Mouse (Mus musculus) hindbrain, postnatal 0 days (tissue): Measurements from ENCODE around the gene Dlg2. TPM values are rescaled to one million over a fixed set of nuclear protein-coding genes. Genes with fewer than 3 reads are reported as not detected.

Experiments used
- ATAC-seq: fragments of 200-750 bp; cut with Nextera tagmentation; 2 replicates; pipeline ENCODE4 v1.8.0; 2017; ENCODE audit warnings: mild to moderate bottlenecking, moderate TSS enrichment, moderate library complexity
- DNase-seq: peaks from one replicate; pipeline ENCODE4 v3.0.0-alpha.2; 2015; ENCODE audit warnings: low spot score
- H3K27ac ChIP-seq: fragments of 300-500 bp; sonication (generic); 2 replicates; pipeline ENCODE4 v1.5.1; 2014; ENCODE audit warnings: mild to moderate bottlenecking
- H3K27me3 ChIP-seq: fragments of 300-500 bp; sonication (generic); 2 replicates; pipeline ENCODE4 v1.6.1; 2014; ENCODE audit warnings: low read length, mixed read lengths; ENCODE audit not compliant: insufficient read depth
- H3K36me3 ChIP-seq: fragments of 300-500 bp; sonication (generic); 2 replicates; pipeline ENCODE4 v1.6.1; 2014; ENCODE audit warnings: low read length, mixed read lengths; ENCODE audit not compliant: insufficient read depth
- H3K4me1 ChIP-seq: fragments of 300-500 bp; sonication (generic); 2 replicates; pipeline ENCODE4 v1.6.1; 2014; ENCODE audit warnings: antibody characterized with exemption, low read length, mixed read lengths; ENCODE audit not compliant: insufficient read depth
- H3K4me2 ChIP-seq: fragments of 300-500 bp; sonication (generic); 2 replicates; pipeline ENCODE4 v1.6.1; 2014; ENCODE audit warnings: low read depth, mild to moderate bottlenecking, low read length, moderate library complexity, mixed read lengths
- H3K4me3 ChIP-seq: fragments of 300-500 bp; sonication (generic); 2 replicates; pipeline ENCODE4 v1.5.1; 2014; ENCODE audit warnings: low read length
- H3K9ac ChIP-seq: fragments of 300-500 bp; sonication (generic); replicated peaks from 2 replicates; pipeline ENCODE4 v1.6.1; 2014; ENCODE audit warnings: mild to moderate bottlenecking, low read length, moderate library complexity, mixed read lengths
- H3K9me3 ChIP-seq: fragments of 300-500 bp; sonication (generic); 2 replicates; pipeline ENCODE4 v1.6.1; 2016; ENCODE audit warnings: low read length, mixed read lengths
- CTCF ChIP-seq: IDR thresholded peaks from 2 replicates; pipeline ENCODE4 v1.5.1; 2016; ENCODE audit warnings: antibody characterized with exemption, control low read depth, low read depth
- WGBS: fragments of 180-500 bp; shearing (Covaris S2); extraction: QIAGEN DNeasy Blood & Tissue Kit; methylation state at CpG from one replicate; pipeline ENCODE4 v1.1.7; 2014; 5-methylcytosine and 5-hydroxymethylcytosine counted together
- polyA plus RNA-seq: library from polyadenylated mRNA; unstranded; fragments of >200 nt; fragmentation: Nextera tagmentation; extraction: Ambion mirVana; gene quantifications from 2 replicates; pipeline ENCODE4 v1.2.1, GENCODE M21; 2015
- total RNA-seq: library from RNA; depleted of rRNA; stranded (reverse); fragments of >200 nt; gene quantifications from 2 replicates; pipeline ENCODE4 v1.2.3, GENCODE M21; 2014

Dlg2 gene
- total and polyA plus RNA-seq, 2 experiments from 2014 or later: 20.4 to 113 TPM

DNA sequence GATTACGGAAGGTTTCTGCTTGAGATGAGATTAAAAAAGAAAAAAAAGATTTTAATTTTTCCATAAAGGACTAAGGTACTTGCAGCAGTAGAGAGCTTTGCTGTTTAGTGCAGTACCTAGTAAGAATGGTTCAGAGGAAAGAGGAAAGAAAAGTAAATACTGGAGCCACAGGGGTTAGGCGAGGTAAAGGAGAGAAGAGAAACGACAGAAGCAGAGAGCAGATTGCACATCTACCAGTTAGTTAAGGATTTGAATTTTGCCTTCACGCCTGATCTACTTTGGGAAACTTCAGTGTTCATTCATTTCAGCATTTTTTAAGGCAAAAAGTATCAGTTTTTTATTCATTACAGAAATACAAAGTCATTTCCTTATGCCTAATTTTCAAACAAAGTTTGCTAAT lies 655.7 kb downstream of the Dlg2 start:
- no peak overlapping the region for H3K4me2 ChIP-seq
- ATAC-seq (no peak), DNase-seq (no peak)
- no peaks in the 10 kb centered on the region for H3K9me3 ChIP-seq
- no peak overlapping the region for H3K9ac ChIP-seq
- no peak overlapping the region for H3K4me3 ChIP-seq
- H3K36me3 ChIP-seq: no peaks in the 10 kb centered on the region
- 73% methylated on average over 4 of the region's 4 CpGs for WGBS
- no peak overlapping the region for H3K27ac ChIP-seq
- no peaks in the 10 kb centered on the region for H3K4me1 ChIP-seq
- H3K27me3 ChIP-seq: no peaks in the 10 kb centered on the region
- TF ChIP-seq CTCF: no peak

DNA sequence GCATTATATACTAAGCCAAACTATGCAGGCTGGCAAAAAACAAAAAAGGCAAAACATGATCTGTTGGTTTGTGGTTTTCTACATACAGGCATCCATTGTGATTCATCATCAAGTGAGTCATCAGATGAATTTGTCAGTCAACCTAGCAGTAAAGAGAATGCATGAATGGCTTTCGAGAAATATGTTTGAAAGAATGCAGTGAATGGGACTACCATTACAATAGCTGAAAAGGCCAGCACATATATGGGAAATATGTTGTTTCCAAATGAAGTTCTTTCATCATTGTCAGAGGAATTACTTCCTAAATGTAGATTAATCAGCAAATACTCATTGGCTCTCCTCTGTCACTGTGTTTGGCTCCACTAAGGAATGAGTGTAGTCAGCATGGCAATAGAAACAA lies 677.6 kb downstream of the Dlg2 start:
- no peak overlapping the region for H3K9ac ChIP-seq
- H3K9me3 ChIP-seq: no peaks in the 10 kb centered on the region
- no peak for ATAC-seq
- H3K4me1 ChIP-seq: no peaks in the 10 kb centered on the region
- 76% methylated on average over 1 of the region's 1 CpGs for WGBS
- H3K27me3 ChIP-seq: no peaks in the 10 kb centered on the region
- H3K27ac ChIP-seq: no peak overlapping the region
- H3K36me3 ChIP-seq: no peaks in the 10 kb centered on the region
- no peak for DNase-seq
- H3K4me2 ChIP-seq: no peak overlapping the region
- TF ChIP-seq CTCF: no peak
- no peak overlapping the region for H3K4me3 ChIP-seq

DNA sequence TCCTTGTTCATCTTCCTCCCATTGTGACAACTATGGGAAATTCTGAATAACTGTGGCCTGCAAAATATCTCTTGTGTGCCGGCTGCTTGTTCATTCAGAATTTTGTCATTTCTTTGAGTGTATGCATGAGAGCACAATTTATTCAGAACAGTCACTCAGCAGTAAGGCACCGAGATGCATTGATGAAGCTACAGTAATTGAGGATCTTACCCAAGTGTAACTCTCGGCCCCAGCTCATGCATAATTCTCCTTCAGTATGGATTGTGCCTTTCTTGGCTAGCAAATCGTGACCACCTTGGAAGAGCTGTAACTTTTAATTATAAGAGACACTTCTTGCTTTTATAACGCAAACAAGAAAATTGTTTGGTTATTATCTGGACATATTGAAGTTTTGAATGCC lies 682.7 kb downstream of the Dlg2 start:
- Histone ChIP-seq H3K9me3 (no peaks in the 10 kb centered on the region), H3K4me1 (no peaks in the 10 kb centered on the region), H3K27me3 (no peaks in the 10 kb centered on the region), H3K4me2 (no peak overlapping the region), H3K27ac (no peak overlapping the region), H3K9ac (no peak overlapping the region), H3K4me3 (no peak overlapping the region), H3K36me3 (no peaks in the 10 kb centered on the region)
- TF ChIP-seq CTCF: no peak
- no peak for ATAC-seq
- WGBS: 49% methylated on average over 5 of the region's 5 CpGs
- DNase-seq: no peak

DNA sequence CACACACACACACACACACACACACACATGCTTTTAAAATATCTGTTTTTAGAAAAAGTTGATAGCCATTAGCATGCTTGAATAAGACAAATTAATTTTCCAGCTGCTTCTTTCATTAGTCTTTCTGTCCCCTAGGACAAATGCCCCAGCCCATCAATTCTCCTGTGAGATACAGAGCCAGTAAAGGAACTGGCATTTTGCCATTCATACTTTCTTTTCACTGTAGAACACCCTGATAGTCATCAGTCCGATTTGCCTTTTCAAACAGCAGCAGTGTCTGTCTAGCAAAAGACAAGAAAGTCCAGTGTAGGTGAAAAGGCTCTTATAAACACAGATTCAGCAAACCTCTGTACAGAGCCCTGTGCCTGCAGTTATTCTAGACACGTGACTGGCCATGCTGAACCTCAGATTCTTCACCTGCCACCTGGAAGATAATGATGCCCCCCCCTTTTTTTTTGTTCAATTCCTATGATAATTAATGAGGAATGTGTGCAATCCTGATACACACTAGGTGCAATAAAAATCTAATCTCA lies 685.2 kb downstream of the Dlg2 start:
- H3K4me2 ChIP-seq: no peak overlapping the region
- no peaks in the 10 kb centered on the region for H3K36me3 ChIP-seq
- 42% methylated on average over 2 of the region's 2 CpGs for WGBS
- H3K9ac ChIP-seq: no peak overlapping the region
- no peak for TF ChIP-seq CTCF
- no peak for ATAC-seq
- no peaks in the 10 kb centered on the region for H3K4me1 ChIP-seq
- H3K27ac ChIP-seq: no peak overlapping the region
- no peaks in the 10 kb centered on the region for H3K9me3 ChIP-seq
- H3K27me3 ChIP-seq: no peaks in the 10 kb centered on the region
- DNase-seq: peak; percentile 11
- H3K4me3 ChIP-seq: no peak overlapping the region

DNA sequence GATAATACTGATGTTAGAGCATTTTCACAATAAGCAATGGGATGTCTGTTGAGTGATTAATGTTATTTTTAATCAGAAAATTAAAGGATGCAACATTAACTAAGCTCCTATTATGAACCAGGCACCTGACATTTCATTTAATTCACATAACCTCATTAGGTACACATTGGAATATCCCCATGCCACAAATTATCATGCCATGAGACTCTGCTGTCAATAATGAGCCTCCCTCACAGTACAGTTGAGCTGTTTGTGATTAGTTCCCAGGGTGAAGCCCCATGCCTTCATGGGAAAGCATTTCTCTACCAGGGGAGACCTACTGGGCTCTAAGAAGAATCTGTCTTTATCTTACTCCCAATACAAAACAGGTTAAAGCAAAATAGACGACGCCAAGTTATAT lies 697.1 kb downstream of the Dlg2 start:
- no peaks in the 10 kb centered on the region for H3K4me1 ChIP-seq
- H3K9ac ChIP-seq: no peak overlapping the region
- H3K36me3 ChIP-seq: no peaks in the 10 kb centered on the region
- no peak for TF ChIP-seq CTCF
- 89% methylated on average over 2 of the region's 2 CpGs for WGBS
- H3K27me3 ChIP-seq: no peaks in the 10 kb centered on the region
- ATAC-seq: no peak
- DNase-seq: no peak
- H3K9me3 ChIP-seq: no peaks in the 10 kb centered on the region
- H3K4me2 ChIP-seq: no peak overlapping the region
- H3K4me3 ChIP-seq: no peak overlapping the region
- H3K27ac ChIP-seq: no peak overlapping the region

DNA sequence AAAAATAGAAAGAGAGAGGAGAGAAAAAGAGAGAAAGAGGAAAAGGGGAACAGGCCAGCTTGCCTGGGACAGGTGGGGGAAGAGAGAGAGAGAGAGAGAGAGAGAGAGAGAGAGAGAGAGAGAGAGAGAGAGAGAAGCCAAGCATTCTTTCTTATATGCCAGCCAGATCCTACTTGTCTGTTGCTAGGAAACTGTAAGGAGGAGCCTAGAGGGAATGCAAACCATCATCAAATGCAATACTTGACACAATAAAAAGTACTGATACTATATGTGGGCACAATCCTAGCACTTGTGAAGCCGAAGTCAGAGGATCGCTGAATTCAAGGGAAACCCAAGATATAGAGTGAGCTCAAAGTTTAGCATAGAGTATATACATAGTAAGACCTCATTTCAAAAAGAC lies 711.7 kb downstream of the Dlg2 start:
- WGBS: 86% methylated on average over 2 of the region's 2 CpGs
- TF ChIP-seq CTCF: no peak
- Histone ChIP-seq H3K4me1 (no peaks in the 10 kb centered on the region), H3K9ac (no peak overlapping the region), H3K9me3 (no peaks in the 10 kb centered on the region), H3K4me3 (no peak overlapping the region), H3K36me3 (no peaks in the 10 kb centered on the region), H3K4me2 (no peak overlapping the region), H3K27me3 (no peaks in the 10 kb centered on the region), H3K27ac (no peak overlapping the region)
- ATAC-seq: no peak
- no peak for DNase-seq

DNA sequence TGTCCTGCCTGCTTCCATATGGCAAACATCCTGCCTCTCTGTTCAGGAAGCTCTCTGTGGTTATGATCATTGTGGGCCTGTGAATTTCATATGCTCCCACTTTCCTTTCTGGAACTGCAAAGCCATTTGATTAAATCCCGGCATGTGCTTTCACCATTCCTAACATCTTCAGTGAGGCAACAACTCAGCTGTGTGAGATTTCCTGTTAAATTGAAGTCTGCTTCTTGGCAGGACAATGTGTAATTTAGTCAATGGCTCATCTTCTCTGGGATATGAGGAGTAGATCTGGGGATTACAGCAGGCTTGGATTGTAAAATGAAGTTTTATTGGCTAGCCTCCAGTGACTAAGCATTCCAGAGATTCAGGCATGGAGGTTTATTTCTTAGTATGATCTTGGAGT lies 722.9 kb downstream of the Dlg2 start:
- Histone ChIP-seq H3K27ac (no peak overlapping the region), H3K4me2 (no peak overlapping the region), H3K9ac (no peak overlapping the region), H3K4me1 (no peaks in the 10 kb centered on the region), H3K36me3 (no peaks in the 10 kb centered on the region), H3K27me3 (no peaks in the 10 kb centered on the region), H3K4me3 (no peak overlapping the region), H3K9me3 (no peaks in the 10 kb centered on the region)
- WGBS: 84% methylated on average over 1 of the region's 1 CpGs
- DNase-seq (no peak), ATAC-seq (no peak)
- no peak for TF ChIP-seq CTCF
